Mouse (Mus musculus) ES-E14 (cell line): ENCODE data around the gene Cryaa. TPM values are rescaled to one million over a fixed set of nuclear protein-coding genes. Genes with fewer than 3 reads are reported as not detected.
A peak's percentile ranks its signal among the peaks of the same experiment; 100 is the strongest.

ENCODE experiments used
- DNase-seq: peaks from one replicate; pipeline ENCODE4 v3.0.0-alpha.2; 2013; ENCODE audit warnings: low read depth, low spot score
- H3K27ac ChIP-seq: 2 replicates; pipeline ENCODE4 v1.5.1; 2012; ENCODE audit warnings: low read depth, mild to moderate bottlenecking, low read length, moderate library complexity, mixed read lengths; ENCODE audit not compliant: poor library complexity, insufficient read depth, severe bottlenecking
- H3K36me3 ChIP-seq: 2 replicates; pipeline ENCODE4 v1.6.1; 2012; ENCODE audit warnings: mild to moderate bottlenecking, low read length, moderate library complexity, mixed read lengths; ENCODE audit not compliant: control insufficient read depth, poor library complexity, insufficient read depth, severe bottlenecking
- H3K4me1 ChIP-seq, 2 experiments: fragments of 150-350 bp in 1 of 2; sonication (generic) in 1 of 2; 2 replicates each; pipeline ENCODE4 v1.6.1; 2012; ENCODE audit warnings: low read length in 2 of 2, mild to moderate bottlenecking in 1 of 2, mixed read lengths in 1 of 2; ENCODE audit not compliant: control insufficient read depth in 2 of 2, insufficient read depth in 2 of 2, poor library complexity in 1 of 2
- H3K4me3 ChIP-seq, 2 experiments: fragments of 150-350 bp in 1 of 2; sonication (generic) in 1 of 2; 2 replicates each; pipeline ENCODE4 v1.5.1; 2012; ENCODE audit warnings: low read length in 2 of 2, low read depth in 1 of 2, mild to moderate bottlenecking in 1 of 2, mixed read lengths in 1 of 2; ENCODE audit not compliant: insufficient read depth in 1 of 2, poor library complexity in 1 of 2, severe bottlenecking in 1 of 2
- H3K9ac ChIP-seq: 2 replicates; pipeline ENCODE4 v1.6.1; 2012; ENCODE audit warnings: low read depth, mild to moderate bottlenecking, low read length, mixed read lengths; ENCODE audit not compliant: poor library complexity, insufficient read depth, severe bottlenecking
- H3K9me3 ChIP-seq: fragments of 150-350 bp; sonication (generic); 2 replicates; pipeline ENCODE4 v1.6.1; 2012; ENCODE audit warnings: low read depth, mild to moderate bottlenecking, low read length; ENCODE audit not compliant: control insufficient read depth, insufficient read depth
- CHD2 ChIP-seq: IDR thresholded peaks from 2 replicates; pipeline ENCODE4 v1.6.1; 2014; ENCODE audit warnings: mild to moderate bottlenecking, low read depth, low read length, inconsistent platforms
- HCFC1 ChIP-seq: IDR thresholded peaks from 2 replicates; pipeline ENCODE4 v1.6.1; 2012; ENCODE audit warnings: low read length, inconsistent platforms, borderline replicate concordance; ENCODE audit not compliant: insufficient read depth
- MAFK ChIP-seq: IDR thresholded peaks from 2 replicates; pipeline ENCODE4 v1.6.1; 2014; ENCODE audit warnings: mild to moderate bottlenecking, low read depth, low read length, inconsistent platforms; ENCODE audit not compliant: insufficient read depth
- ZC3H11A ChIP-seq: IDR thresholded peaks from 2 replicates; pipeline ENCODE4 v1.6.1; 2012; ENCODE audit warnings: low read depth, mild to moderate bottlenecking, inconsistent platforms, low read length, borderline replicate concordance
- ZNF384 ChIP-seq: IDR thresholded peaks from 2 replicates; pipeline ENCODE4 v1.6.1; 2012; ENCODE audit warnings: low read depth, low read length, inconsistent platforms
- in situ Hi-C, 2 experiments: fragments of 600-800 bp; cut with MboI; formaldehyde crosslinking; loops; one replicate each; pipeline ENCODE4 v1.15.1; 2025; ENCODE audit warnings: low sequenced_read_pairs in 2 of 2, inconsistent platforms in 1 of 2; ENCODE audit not compliant: unreplicated experiment in 2 of 2
- total RNA-seq: library from RNA; depleted of rRNA; stranded (reverse); fragments of 300-350 nt; gene quantifications from 2 replicates; pipeline ENCODE4 v1.2.3, GENCODE M21; 2012

The Cryaa gene
- total RNA-seq, 1 experiment = 0.36 TPM

- in situ Hi-C loops = no loop called here
- H3K27ac ChIP-seq = no peak overlapping the region
Observed at GRCm38 (mm10) chr17:31653277-31653676, 24.3 kb upstream of the Cryaa start.

DNA sequence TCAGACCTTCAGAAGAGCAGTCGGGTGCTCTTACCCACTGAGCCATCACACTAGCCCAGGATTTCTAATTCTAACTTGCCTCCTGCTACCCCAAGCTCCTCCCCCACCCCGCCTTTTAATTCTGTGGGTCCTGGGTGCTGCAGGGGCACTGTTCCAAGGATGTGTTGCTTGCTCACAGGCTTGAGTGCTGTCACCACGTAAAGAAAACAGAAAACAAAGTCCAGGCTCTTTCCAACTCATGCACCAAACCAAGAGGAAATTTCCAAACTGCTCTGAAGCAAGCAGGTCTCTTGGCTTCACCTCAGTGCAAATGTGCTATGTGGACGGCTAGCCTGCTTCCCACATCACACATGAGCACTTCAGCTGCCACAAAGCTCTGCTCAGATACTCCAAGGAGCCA, 22.2 kb upstream of the Cryaa start:
- no peak for DNase-seq
- Histone ChIP-seq H3K4me3 (peak overlapping the region in 1 of 2 experiments; percentile 17; a peak in 1 of 4 replicates), H3K9me3 (no peaks in the 10 kb centered on the region), H3K36me3 (peaks cover 54% of the 10 kb centered on the region), H3K4me1 (peaks cover 0 to 12% of the 10 kb centered on the region in 2 experiments; a peak in 1 of 4 replicates), H3K9ac (peak overlapping the region; percentile 34; the same call in 1 of the 2 replicates), H3K27ac (no peak overlapping the region)
- TF ChIP-seq ZC3H11A (no peak), MAFK (no peak), CHD2 (no peak), ZNF384 (no peak), HCFC1 (no peak)
- in situ Hi-C loops = no loop called here

More at GRCm38 (mm10) chr17:31653277-31653676, 24.3 kb upstream of the Cryaa start:
- Histone ChIP-seq H3K9me3 (no peaks in the 10 kb centered on the region), H3K4me1 (peaks cover 0 to 14% of the 10 kb centered on the region in 2 experiments; a peak in 1 of 4 replicates), H3K4me3 (no peak overlapping the region), H3K9ac (no peak overlapping the region), H3K36me3 (peaks cover 66% of the 10 kb centered on the region)
- no peak for DNase-seq
- no peak for TF ChIP-seq CHD2
- TF ChIP-seq HCFC1 = no peak
- TF ChIP-seq ZC3H11A = no peak
- TF ChIP-seq ZNF384 = no peak
- TF ChIP-seq MAFK = no peak

GRCm38 (mm10) chr17:31656682-31657081, 20.9 kb upstream of the Cryaa start:
- Histone ChIP-seq H3K36me3 (peaks cover 42% of the 10 kb centered on the region), H3K4me3 (peak overlapping the region in 1 of 2 experiments; percentile 22; a peak in 1 of 4 replicates), H3K9me3 (no peaks in the 10 kb centered on the region), H3K4me1 (peaks cover 0 to 14% of the 10 kb centered on the region in 2 experiments; a peak in 1 of 4 replicates), H3K9ac (no peak overlapping the region), H3K27ac (no peak overlapping the region)
- no peak for TF ChIP-seq CHD2
- 0 out of 2 replicates have a peak, but pooled peaks have one; percentile 2 for TF ChIP-seq ZNF384
- in situ Hi-C loops = no loop called here
- no peak for DNase-seq

DNA sequence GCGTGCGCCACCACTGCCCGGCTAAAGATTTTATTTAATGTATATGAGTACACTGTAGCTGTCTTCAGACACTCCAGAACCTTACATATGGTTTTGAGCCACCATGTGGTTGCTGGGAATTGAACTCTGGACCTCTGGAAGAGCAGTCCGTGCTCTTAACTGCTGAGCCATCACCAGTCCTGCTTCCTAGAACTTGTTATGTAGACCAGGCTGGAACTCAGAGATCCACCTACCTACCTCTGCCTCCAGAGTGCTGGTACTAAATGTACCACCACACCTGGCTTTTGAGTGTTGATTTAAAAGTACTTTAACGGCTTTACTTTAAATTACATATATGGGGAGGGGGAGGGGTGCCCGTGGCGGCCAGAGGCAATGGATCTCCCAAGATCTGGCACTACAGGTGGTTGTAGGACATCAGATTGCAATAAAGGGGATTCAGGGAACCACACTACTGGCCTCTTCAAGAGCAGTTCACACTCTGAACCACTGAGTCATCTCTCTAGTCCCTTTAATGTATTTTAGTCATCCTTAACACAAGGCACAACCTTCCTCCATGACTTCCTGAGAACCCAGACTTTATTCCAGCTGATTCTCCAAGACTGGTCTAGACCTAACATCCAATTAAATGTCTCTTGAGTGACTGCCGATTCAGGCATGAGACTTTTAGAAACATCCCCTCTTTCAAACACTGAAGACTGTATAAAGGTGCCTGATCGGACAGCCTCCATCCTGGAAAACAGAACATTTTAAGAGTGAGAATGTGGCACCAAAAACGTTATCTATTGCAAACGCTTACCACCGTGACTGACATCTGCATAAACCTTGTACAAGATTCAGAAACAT, 20.2 kb upstream of the Cryaa start:
- H3K27ac ChIP-seq = no peak overlapping the region
- peaks cover 0 to 13% of the 10 kb centered on the region in 2 experiments; a peak in 1 of 4 replicates for H3K4me1 ChIP-seq
- H3K9ac ChIP-seq = peak overlapping the region; percentile 99; the same call in 1 of the 2 replicates
- H3K4me3 ChIP-seq = peak overlapping the region; percentile 85 to 98
- peaks cover 36% of the 10 kb centered on the region for H3K36me3 ChIP-seq
- DNase-seq = no peak
- in situ Hi-C loops = no loop called here
- TF ChIP-seq ZNF384 (no peak), ZC3H11A (no peak), CHD2 (no peak), HCFC1 (no peak), MAFK (no peak)
- no peaks in the 10 kb centered on the region for H3K9me3 ChIP-seq
